Mouse (Mus musculus) liver, embryonic 12.5 days (tissue): Measurements from ENCODE around the gene Olfr96. TPM values are rescaled to one million over a fixed set of nuclear protein-coding genes. Genes with fewer than 3 reads are reported as not detected.
A peak's percentile ranks its signal among the peaks of the same experiment; 100 is the strongest.

Experiments
- ATAC-seq: fragments of 200-750 bp; cut with Nextera tagmentation; 2 replicates; pipeline ENCODE4 v1.8.0; 2017; ENCODE audit warnings: moderate number of reproducible peaks, mild to moderate bottlenecking, moderate library complexity
- H3K27ac ChIP-seq: fragments of 300-500 bp; sonication (generic); 2 replicates; pipeline ENCODE4 v1.5.1; 2016; ENCODE audit warnings: mild to moderate bottlenecking
- H3K27me3 ChIP-seq: fragments of 300-500 bp; sonication (generic); replicated peaks from 2 replicates; pipeline ENCODE4 v1.6.1; 2016; ENCODE audit warnings: mild to moderate bottlenecking, moderate library complexity
- H3K36me3 ChIP-seq: fragments of 300-500 bp; sonication (generic); 2 replicates; pipeline ENCODE4 v1.6.1; 2016; ENCODE audit warnings: mild to moderate bottlenecking, moderate library complexity
- H3K4me1 ChIP-seq: fragments of 300-500 bp; sonication (generic); 2 replicates; pipeline ENCODE4 v1.6.1; 2016
- H3K4me2 ChIP-seq: fragments of 300-500 bp; sonication (generic); 2 replicates; pipeline ENCODE4 v1.6.1; 2016; ENCODE audit warnings: mild to moderate bottlenecking, moderate library complexity
- H3K4me3 ChIP-seq: fragments of 300-500 bp; sonication (generic); 2 replicates; pipeline ENCODE4 v1.5.1; 2016; ENCODE audit warnings: mild to moderate bottlenecking, moderate library complexity
- H3K9ac ChIP-seq: fragments of 300-500 bp; sonication (generic); 2 replicates; pipeline ENCODE4 v1.6.1; 2016; ENCODE audit warnings: mild to moderate bottlenecking, moderate library complexity
- H3K9me3 ChIP-seq: fragments of 300-500 bp; sonication (generic); replicated peaks from 2 replicates; pipeline ENCODE4 v1.6.1; 2016; ENCODE audit warnings: mild to moderate bottlenecking, moderate library complexity
- WGBS: fragments of 180-500 bp; shearing (Covaris S2); methylation state at CpG from one replicate; pipeline ENCODE4 v1.1.7; 2016; ENCODE audit not compliant: insufficient replicate concordance; 5-methylcytosine and 5-hydroxymethylcytosine counted together
- polyA plus RNA-seq: library from polyadenylated mRNA; unstranded; fragments of >200 nt; fragmentation: Nextera tagmentation; extraction: Ambion mirVana; gene quantifications from 2 replicates; pipeline ENCODE4 v1.2.1, GENCODE M21; 2016

Gene Olfr96
- polyA plus RNA-seq: not detected in 2 replicates

GRCm38 (mm10) chr17:37219846-37220245, at the start of gene Olfr96:
Gene Olfr96 (plus strand): TSS chr17:37220146.
- ATAC-seq: no peak
- H3K9ac ChIP-seq: no peak within 1 kb of the TSS
- no peak within 1 kb of the TSS for H3K4me2 ChIP-seq
- H3K4me1 ChIP-seq: no peaks in the 10 kb centered on the region
- H3K27ac ChIP-seq: no peak within 1 kb of the TSS
- WGBS: 28% methylated on average over 4 of the region's 4 CpGs
- H3K27me3 ChIP-seq: no peaks in the 10 kb centered on the region
- H3K36me3 ChIP-seq: no peaks in the 10 kb centered on the region
- H3K4me3 ChIP-seq: no peak within 1 kb of the TSS
- 0 out of 2 replicates have a peak, but pooled peaks cover 3% of the 10 kb centered on the region for H3K9me3 ChIP-seq

- H3K27ac ChIP-seq: no peak overlapping the region
- H3K4me1 ChIP-seq: no peaks in the 10 kb centered on the region
- H3K9me3 ChIP-seq: no peaks in the 10 kb centered on the region
- H3K27me3 ChIP-seq: no peaks in the 10 kb centered on the region
- no peak overlapping the region for H3K9ac ChIP-seq
- no peak overlapping the region for H3K4me3 ChIP-seq
- 21% methylated on average over 6 of the region's 6 CpGs for WGBS
- no peak overlapping the region for H3K4me2 ChIP-seq
- H3K36me3 ChIP-seq: no peaks in the 10 kb centered on the region
- no peak for ATAC-seq
Measured at GRCm38 (mm10) chr17:37185474-37185873, 34.5 kb upstream of the Olfr96 start.

GRCm38 (mm10) chr17:37190711-37191110, 29.2 kb upstream of the Olfr96 start:
- WGBS: 38% methylated on average over 2 of the region's 2 CpGs
- no peak overlapping the region for H3K27ac ChIP-seq
- H3K27me3 ChIP-seq: peaks cover 10% of the 10 kb centered on the region
- ATAC-seq: no peak
- no peaks in the 10 kb centered on the region for H3K4me1 ChIP-seq
- no peak overlapping the region for H3K4me3 ChIP-seq
- no peak overlapping the region for H3K4me2 ChIP-seq
- H3K9me3 ChIP-seq: no peaks in the 10 kb centered on the region
- no peak overlapping the region for H3K9ac ChIP-seq
- no peaks in the 10 kb centered on the region for H3K36me3 ChIP-seq

DNA sequence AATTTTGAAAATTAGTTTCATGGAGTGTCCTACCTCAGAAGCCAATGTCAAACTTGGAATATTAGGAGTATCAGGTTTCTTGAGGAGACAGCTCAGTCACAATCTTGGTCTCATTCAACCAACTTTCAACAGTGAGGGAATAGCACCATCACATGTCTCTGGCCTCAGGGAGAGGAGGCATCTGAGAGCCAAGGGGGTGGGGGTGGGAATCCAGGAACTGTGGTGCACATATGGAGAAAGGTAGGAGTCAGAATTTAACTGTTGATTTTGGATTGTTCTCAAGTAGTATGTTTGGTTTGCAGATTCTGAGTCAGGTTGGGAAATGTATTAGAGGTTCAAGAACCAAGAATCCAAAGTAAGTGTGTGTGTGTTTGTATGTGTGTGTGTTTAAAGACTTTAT, 26.9 kb upstream of the Olfr96 start:
- no peak overlapping the region for H3K4me2 ChIP-seq
- peaks cover 33% of the 10 kb centered on the region for H3K27me3 ChIP-seq
- no peaks in the 10 kb centered on the region for H3K36me3 ChIP-seq
- H3K27ac ChIP-seq: no peak overlapping the region
- no peaks in the 10 kb centered on the region for H3K9me3 ChIP-seq
- H3K4me3 ChIP-seq: no peak overlapping the region
- ATAC-seq: no peak
- no peaks in the 10 kb centered on the region for H3K4me1 ChIP-seq
- H3K9ac ChIP-seq: no peak overlapping the region

GRCm38 (mm10) chr17:37193656-37194055, 26.3 kb upstream of the Olfr96 start, which contains the start of gene Ubd:
Gene Ubd (plus strand): TSS chr17:37193892.
- Histone ChIP-seq H3K27ac (no peak within 1 kb of the TSS), H3K4me3 (no peak within 1 kb of the TSS), H3K4me2 (no peak within 1 kb of the TSS), H3K9ac (no peak within 1 kb of the TSS), H3K4me1 (no peaks in the 10 kb centered on the region), H3K27me3 (peaks cover 40% of the 10 kb centered on the region), H3K9me3 (no peaks in the 10 kb centered on the region), H3K36me3 (no peaks in the 10 kb centered on the region)
- ATAC-seq: no peak
- whole genome bisulfite sequencing: 72% methylated on average over 2 of the region's 2 CpGs

DNA sequence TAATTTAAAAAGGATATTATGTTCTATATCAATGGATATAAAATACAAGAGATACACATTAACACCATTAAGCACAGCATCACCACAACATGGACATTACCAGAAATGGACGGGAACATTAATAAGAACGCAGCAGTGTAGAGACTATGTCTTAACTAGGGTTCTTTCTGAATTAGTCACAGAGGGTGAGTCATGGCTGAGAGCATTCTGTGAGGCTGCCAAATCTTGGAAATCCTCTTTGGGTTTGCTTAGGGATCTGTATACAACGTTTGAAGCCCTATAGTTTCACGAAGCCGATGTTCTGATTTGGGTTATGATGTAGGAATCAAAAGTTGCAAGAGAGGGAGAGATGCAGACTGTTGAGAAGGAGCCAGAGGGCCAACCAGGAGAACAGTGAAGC, 25.2 kb upstream of the Olfr96 start:
- Histone ChIP-seq H3K27me3 (peaks cover 47% of the 10 kb centered on the region), H3K36me3 (no peaks in the 10 kb centered on the region), H3K4me2 (no peak overlapping the region), H3K4me1 (no peaks in the 10 kb centered on the region), H3K9me3 (no peaks in the 10 kb centered on the region), H3K27ac (no peak overlapping the region), H3K4me3 (no peak overlapping the region), H3K9ac (no peak overlapping the region)
- ATAC-seq: no peak
- 72% methylated on average over 5 of the region's 5 CpGs for WGBS

DNA sequence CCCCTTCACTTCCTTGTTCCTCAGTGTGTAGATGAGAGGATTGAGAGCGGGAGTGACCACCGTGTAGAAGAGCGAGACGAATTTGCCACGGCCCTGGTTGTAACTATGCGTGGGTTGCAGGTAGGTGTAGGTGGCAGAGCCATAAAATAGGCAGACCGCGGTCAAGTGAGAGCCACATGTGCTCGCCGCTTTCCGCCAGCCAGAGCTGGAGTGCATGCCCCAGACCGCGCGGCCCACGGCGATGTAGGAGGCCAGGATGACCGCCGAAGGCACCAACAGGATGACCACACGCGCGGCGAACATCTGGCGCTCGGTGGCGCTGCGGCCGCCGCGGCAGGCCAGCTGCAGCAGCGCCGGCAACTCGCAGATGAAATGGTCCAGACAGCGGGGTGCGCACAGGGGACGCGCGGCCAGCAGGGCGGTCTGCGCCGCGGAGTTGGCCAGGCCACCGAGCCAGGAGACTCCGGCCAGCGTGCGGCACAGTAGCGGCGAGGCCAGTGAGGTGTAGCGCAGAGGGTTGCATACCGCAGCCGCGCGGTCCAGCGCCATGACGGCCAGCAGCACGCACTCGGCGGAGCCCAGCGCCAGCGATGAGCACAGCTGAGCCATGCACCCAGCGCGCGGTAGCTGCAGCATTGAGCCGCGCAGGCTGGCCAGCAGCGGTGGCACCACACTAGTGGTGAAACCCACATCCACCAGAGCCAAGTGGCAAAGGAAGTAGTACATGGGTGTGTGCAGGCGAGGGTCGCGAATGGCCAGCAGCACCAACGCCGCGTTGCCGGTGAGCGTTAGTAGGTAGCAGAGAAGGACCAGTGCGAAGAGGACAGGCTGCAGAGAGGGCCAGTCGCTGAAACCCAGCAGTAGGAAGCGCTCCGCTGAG, 22.9 kb upstream of the Olfr96 start:
- H3K4me3 ChIP-seq: peak overlapping the region; percentile 41
- no peaks in the 10 kb centered on the region for H3K4me1 ChIP-seq
- 2% methylated on average over 77 of the region's 77 CpGs for WGBS
- H3K27me3 ChIP-seq: peaks cover 57% of the 10 kb centered on the region
- ATAC-seq: 0 out of 2 replicates have a peak, but pooled peaks have one; percentile 15
- no peaks in the 10 kb centered on the region for H3K9me3 ChIP-seq
- H3K4me2 ChIP-seq: peak overlapping the region; percentile 66
- no peaks in the 10 kb centered on the region for H3K36me3 ChIP-seq
- no peak overlapping the region for H3K27ac ChIP-seq
- no peak overlapping the region for H3K9ac ChIP-seq

- Histone ChIP-seq H3K27me3 (peaks cover 45% of the 10 kb centered on the region), H3K36me3 (no peaks in the 10 kb centered on the region), H3K4me2 (no peak within 1 kb of the TSS), H3K9me3 (no peaks in the 10 kb centered on the region), H3K4me3 (no peak within 1 kb of the TSS), H3K27ac (no peak within 1 kb of the TSS), H3K4me1 (no peaks in the 10 kb centered on the region), H3K9ac (no peak within 1 kb of the TSS)
- no peak for ATAC-seq
- WGBS: 67% methylated on average over 2 of the region's 2 CpGs
Measured at GRCm38 (mm10) chr17:37200894-37201293, 19.1 kb upstream of the Olfr96 start, which contains the start of gene Olfr94. Gene Olfr94 (minus strand): TSS chr17:37200994.

DNA sequence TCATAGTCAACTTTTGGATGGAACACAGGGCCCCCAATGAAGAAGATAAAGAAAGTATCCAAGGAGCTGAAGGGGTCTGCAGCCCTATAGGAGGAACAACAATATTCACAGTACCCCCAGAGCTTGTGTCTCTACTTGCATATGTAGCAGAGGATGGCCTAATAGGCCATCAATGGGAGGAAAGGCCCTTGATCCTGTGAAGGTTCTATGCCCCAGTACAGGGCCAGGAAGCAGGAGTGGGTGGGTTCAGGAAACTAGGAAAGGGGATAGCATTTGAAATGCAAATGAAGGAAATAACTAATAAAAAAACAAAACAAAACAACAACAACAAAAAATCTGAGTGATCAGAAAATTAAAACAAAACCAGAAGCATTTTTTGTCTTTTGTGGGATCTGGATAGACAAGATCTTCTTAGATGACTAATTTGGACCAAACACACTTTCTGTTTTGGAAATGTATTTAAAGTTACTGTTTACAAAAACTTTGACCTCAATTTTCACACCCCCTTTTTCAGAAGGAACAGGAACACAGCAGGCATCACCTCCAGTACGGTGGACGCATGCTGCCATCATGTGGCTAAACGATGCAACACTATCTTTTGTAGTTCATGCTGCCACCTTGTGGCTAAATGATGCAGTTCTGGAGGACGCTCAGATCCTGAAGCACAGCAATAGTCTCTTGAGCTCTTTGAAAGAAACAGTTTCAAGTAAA, 16.6 kb upstream of the Olfr96 start:
- Histone ChIP-seq H3K36me3 (no peaks in the 10 kb centered on the region), H3K27me3 (peaks cover 21% of the 10 kb centered on the region), H3K4me1 (no peaks in the 10 kb centered on the region), H3K27ac (no peak overlapping the region), H3K9ac (no peak overlapping the region), H3K4me2 (no peak overlapping the region), H3K4me3 (no peak overlapping the region), H3K9me3 (no peaks in the 10 kb centered on the region)
- under 1% methylated on average over 4 of the region's 4 CpGs for WGBS
- ATAC-seq: no peak; the same call in 1 of the 2 replicates

- no peaks in the 10 kb centered on the region for H3K36me3 ChIP-seq
- H3K4me2 ChIP-seq: no peak overlapping the region
- 27% methylated on average over 3 of the region's 3 CpGs for WGBS
- H3K9me3 ChIP-seq: no peaks in the 10 kb centered on the region
- no peak overlapping the region for H3K9ac ChIP-seq
- H3K4me1 ChIP-seq: no peaks in the 10 kb centered on the region
- no peak for ATAC-seq
- peaks cover 16% of the 10 kb centered on the region for H3K27me3 ChIP-seq
- no peak overlapping the region for H3K27ac ChIP-seq
- no peak overlapping the region for H3K4me3 ChIP-seq
Measured at GRCm38 (mm10) chr17:37203917-37204236, 16.1 kb upstream of the Olfr96 start.

GRCm38 (mm10) chr17:37210884-37211768, 8.8 kb upstream of the Olfr96 start:
- WGBS: 12% methylated on average over 40 of the region's 40 CpGs
- H3K4me3 ChIP-seq: no peak overlapping the region; the same call in 1 of the 2 replicates
- no peak overlapping the region for H3K9ac ChIP-seq
- no peaks in the 10 kb centered on the region for H3K9me3 ChIP-seq
- peaks cover 21% of the 10 kb centered on the region for H3K27me3 ChIP-seq
- no peaks in the 10 kb centered on the region for H3K4me1 ChIP-seq
- ATAC-seq: no peak
- H3K36me3 ChIP-seq: no peaks in the 10 kb centered on the region
- H3K4me2 ChIP-seq: peak overlapping the region; percentile 39
- no peak overlapping the region for H3K27ac ChIP-seq
